Mouse (Mus musculus): ENCODE data around the gene Anapc1.

GRCm38 (mm10) chr2:128698140-128698692 is 11.0 kb upstream of the Anapc1 start:
- peak; percentile 36 for TF ChIP-seq POLR2A (IDR thresholded peaks at IDR 0.05; ENCODE audit: low read depth, low read length)
- TF ChIP-seq CTCF (IDR thresholded peaks at IDR 0.05; ENCODE audit: borderline replicate concordance, insufficient read depth, low read length), result peak; percentile 80

Data from embryonic fibroblast, embryonic 13.5 days (primary cell).